Mouse (Mus musculus): ENCODE measurements at regions not wholly inside any gene's neighbourhood (a gene's known extent, or its start where the extent isn't known, plus 50 kb on each side); places are given as distances from the start of the nearest gene placed in this dataset.

DNA sequence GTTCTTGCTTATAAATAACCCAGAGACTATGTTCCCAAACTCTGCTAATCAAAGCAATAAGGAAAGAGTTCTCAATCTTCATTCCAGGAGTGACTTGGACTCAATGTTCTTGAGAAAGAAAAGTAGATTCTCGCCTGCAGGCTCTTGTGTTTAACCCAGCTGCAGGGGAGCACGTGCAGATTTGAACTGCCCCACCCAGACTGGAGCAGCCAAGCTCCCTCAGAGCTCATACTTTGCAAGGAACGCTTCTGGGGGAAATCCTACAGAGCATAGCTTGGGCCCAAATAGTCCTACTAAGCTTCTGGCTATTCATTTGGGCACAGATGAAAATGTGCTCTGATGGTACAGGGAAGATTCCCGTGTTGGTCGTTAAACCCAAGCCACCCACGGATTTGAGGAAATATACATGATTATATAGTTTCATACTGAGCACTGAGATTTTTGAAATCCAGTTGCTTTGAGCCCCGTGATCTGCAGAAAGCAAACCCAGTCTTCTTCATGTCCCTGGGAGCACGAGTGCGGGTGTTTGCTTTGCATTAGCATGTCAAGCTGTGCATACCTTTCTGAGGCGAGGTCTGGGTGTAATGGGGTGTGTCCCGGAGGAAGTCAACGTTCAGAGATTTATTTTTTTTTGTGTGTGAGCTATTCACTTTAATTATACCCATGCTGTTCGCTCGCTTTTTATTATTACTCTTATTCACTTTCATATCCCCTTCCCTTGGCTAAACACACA lies 99.1 kb upstream of the Trp63 start:
- peak; percentile 29 for DNase-seq (ENCODE audit: low read depth, low spot score)

- DNase-seq (ENCODE audit: low read depth, low spot score): no peak
These were observed 98.5 kb upstream of the Trp63 start for GRCm38 (mm10) chr16:25585070-25585454.

DNA sequence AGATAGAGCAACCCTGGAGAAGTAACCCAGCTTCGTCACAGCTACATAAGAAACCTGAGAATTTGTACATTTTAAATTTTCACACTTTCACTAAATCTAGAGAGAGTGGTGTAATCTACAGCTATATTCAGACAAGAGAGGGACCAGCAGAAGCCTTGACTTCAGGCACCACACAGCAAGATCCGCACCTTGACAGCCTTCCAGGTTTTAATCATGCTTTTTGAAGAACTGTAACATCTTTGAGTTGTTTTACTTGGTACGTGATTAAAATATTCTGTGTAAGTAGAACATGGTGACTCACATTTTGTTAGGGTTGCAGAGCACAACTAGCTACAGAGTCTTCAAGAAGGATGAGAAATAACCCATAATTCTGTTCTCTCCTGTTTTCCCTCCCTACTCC lies 97.6 kb upstream of the Trp63 start:
- no peak for DNase-seq (ENCODE audit: low read depth, low spot score)

- DNase-seq (ENCODE audit: low read depth, low spot score): no peak
These were observed 95.7 kb upstream of the Trp63 start for GRCm38 (mm10) chr16:25587879-25588347.

- DNase-seq (ENCODE audit: low read depth, low spot score): no peak
These were observed 86.1 kb upstream of the Trp63 start for GRCm38 (mm10) chr16:25597435-25597834.

DNA sequence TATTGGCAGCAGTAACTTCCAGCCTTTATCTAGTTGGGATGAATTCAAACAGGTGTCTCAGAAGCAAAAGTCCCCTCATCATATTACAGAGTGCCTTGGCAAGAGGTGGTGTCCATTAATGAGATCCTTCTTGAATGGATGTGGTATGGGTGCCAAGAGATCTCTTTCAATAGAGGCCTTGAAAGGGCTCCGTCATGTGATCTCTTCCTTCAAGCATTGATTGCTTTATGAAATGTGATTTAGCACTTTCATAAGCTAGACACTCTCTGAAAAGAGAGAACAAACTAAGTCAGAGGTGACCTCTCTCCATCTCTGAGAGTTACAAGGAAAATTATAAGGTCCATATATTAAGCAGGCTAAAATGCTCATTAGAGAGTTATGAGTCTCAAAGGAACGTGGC lies 80.4 kb upstream of the Trp63 start:
- no peak for DNase-seq (ENCODE audit: low read depth, low spot score)

GRCm38 (mm10) chr16:25615229-25615628 lies 68.3 kb upstream of the Trp63 start:
- no peak for DNase-seq (ENCODE audit: low read depth, low spot score)

GRCm38 (mm10) chr16:25615646-25616045 lies 67.9 kb upstream of the Trp63 start:
- DNase-seq (ENCODE audit: low read depth, low spot score): no peak

DNA sequence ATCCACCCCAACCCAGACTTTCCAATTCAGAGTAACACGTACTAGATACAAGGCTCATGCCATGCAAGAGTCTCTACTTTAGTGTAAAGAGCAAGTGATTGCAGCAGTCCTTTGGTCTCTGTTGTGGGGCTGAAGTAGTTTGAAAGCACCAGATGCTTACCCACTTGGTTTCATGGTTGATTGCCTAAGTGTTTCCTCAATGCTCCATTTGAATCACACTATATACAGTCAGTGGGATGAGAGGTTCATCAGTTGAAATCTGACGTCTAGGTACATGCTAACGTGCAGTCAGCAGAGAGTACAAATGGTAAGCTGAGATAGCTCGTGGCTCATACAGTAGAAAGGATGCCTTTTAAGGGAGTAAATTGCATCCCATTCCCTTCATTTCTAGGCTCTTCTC lies 64.7 kb upstream of the Trp63 start:
- DNase-seq (ENCODE audit: low read depth, low spot score): no peak

- no peak for DNase-seq (ENCODE audit: low read depth, low spot score)
These were observed 60.9 kb upstream of the Trp63 start for GRCm38 (mm10) chr16:25622651-25623050.

DNA sequence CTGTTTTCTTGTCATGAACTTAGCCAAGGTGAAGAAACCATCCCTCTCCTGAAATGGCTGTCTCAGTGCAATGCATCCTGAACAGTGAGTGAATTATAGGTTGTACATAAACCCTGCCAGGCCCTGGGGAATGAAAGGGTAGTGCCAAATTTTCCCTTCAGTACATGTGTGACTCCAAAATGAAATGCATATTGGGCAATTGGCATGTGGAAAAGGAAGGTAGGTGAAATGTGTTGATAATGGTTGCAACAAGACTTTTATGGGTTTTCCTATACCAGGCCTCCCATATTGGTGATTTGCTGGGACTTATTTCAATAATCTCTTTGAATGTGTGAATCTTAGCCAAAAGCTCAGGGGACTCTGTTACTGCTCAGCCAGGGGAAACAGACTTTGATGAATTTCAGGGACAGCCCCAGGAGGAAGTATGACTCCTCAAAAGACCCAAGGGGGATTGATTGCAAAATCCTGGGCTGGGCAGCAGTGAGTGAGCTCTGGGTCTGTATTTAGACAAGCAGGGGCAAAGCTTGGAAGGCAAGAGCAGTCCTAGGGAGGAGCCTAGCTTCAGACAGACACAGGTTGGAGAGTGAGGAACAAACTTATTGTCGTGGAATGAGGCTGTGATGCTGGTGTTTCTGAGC lies 59.5 kb upstream of the Trp63 start:
- DNase-seq (ENCODE audit: low read depth, low spot score): no peak

DNA sequence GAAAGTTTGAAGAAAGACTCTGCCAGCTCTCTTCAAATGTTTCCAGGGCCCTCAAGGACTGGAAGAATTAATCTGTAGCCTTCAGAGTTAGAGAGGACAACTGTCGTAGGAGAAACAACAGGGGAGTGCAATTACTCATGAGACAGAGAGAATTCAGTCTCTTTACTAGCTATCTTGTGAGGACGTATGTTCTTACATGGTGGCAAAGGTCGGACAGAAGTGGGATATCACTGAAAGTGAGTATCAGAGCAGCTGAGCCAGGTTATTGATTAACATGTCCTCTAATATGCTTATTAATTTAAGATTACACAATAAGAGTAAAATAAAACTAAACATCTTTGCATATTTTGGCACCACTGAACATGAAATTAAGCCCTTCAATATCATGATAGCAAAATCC lies 53.8 kb upstream of the Trp63 start:
- no peak for DNase-seq (ENCODE audit: low read depth, low spot score)

GRCm38 (mm10) chr16:25631139-25631716 lies 52.3 kb upstream of the Trp63 start:
- no peak for DNase-seq (ENCODE audit: low read depth, low spot score)

Measured in WW6 (cell line).